Mouse (Mus musculus) kidney, postnatal 10 days (tissue): ENCODE results near the gene Eif5a.

ENCODE experiments used
- DNase-seq: peaks from one replicate; pipeline ENCODE4 v3.0.0; 2021; ENCODE audit warnings: mixed read lengths

Gene Eif5a

DNA sequence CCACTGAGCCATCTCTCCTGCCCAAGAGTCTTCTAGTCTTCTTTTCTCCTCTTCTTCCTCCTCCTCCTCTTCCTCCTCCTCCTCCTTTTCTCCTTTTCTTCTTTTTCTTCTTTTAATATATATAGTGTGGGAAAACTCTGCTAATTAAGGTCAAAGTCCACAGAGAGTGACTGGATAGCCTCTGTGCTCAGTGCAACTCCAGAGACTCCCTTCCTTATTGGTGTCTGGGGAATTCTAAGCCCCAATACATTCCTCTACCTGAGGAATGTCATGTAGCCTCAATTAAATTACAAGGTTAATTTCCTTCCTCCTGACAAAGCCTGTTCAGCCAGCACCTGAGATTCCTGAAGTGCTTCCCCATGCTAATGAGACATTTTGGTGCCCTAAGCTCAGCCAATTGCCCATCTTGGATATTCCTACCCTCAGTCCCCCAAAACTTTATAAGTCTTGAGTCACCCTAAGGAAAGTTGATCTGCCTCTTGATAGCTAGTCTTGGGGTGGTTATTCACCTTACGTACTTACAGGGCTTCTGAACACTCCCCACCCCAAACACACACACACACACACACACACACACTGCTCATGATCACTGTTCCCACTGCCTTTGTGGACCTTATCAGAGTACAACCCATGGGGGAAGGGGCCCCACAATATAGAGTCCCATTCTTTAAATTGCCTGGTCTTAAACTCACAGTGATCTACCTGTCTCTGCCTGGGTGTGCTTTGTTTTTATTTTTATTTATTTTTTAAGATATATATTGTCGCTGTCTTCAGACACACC lies 51.3 kb downstream of the Eif5a start:
- no peak for DNase-seq

- no peak for DNase-seq
Measured at GRCm38 (mm10) chr11:69867335-69867734, 54.4 kb downstream of the Eif5a start.
